In genomic region chr11:61578983-61579877, GRCm38 (mm10) we compare ENCODE assay signal across 8 mouse cellular contexts. TPM values are rescaled to one million over a fixed set of nuclear protein-coding genes. Genes with fewer than 3 reads are reported as not detected.
DNase-seq lines count a peak whose midpoint lies in the region; ATAC-seq and TF ChIP-seq lines count a peak whose summit lies in the region.

TSS of gene Epn2 (minus strand) at chr11:61579687.

- H3K36me3 ChIP-seq in E14TG2a.4 (ENCODE audit: insufficient read depth, low read length), result peaks cover 17% of the 10 kb centered on the region
- no peaks in the 10 kb centered on the region for H3K36me3 ChIP-seq in forebrain, embryonic 11.5 days (ENCODE audit: control insufficient read depth, insufficient read depth, low read length)
- no peaks in the 10 kb centered on the region for H3K36me3 ChIP-seq in heart, embryonic 15.5 days
- no peaks in the 10 kb centered on the region for H3K36me3 ChIP-seq in liver, embryonic 16.5 days (ENCODE audit: control insufficient read depth, insufficient read depth)
- H3K36me3 ChIP-seq in neural tube, embryonic 14.5 days (ENCODE audit: control insufficient read depth, insufficient read depth, low read length), result no peaks in the 10 kb centered on the region
- H3K36me3 ChIP-seq in testis, adult 2 months (ENCODE audit: control insufficient read depth, insufficient read depth, low read length), result no peaks in the 10 kb centered on the region

- H3K27me3 ChIP-seq in E14TG2a.4 (ENCODE audit: insufficient read depth, low read length), result no peaks in the 10 kb centered on the region
- no peaks in the 10 kb centered on the region for H3K27me3 ChIP-seq in forebrain, embryonic 11.5 days (ENCODE audit: control insufficient read depth, insufficient read depth, low read length)
- H3K27me3 ChIP-seq in heart, embryonic 15.5 days, result no peaks in the 10 kb centered on the region
- H3K27me3 ChIP-seq in liver, embryonic 16.5 days (ENCODE audit: control insufficient read depth, insufficient read depth, low read depth, low read length), result peaks cover 29% of the 10 kb centered on the region
- H3K27me3 ChIP-seq in neural tube, embryonic 14.5 days (ENCODE audit: control insufficient read depth, insufficient read depth, low read length), result no peaks in the 10 kb centered on the region
- no peaks in the 10 kb centered on the region for H3K27me3 ChIP-seq in testis, adult 2 months (ENCODE audit: control insufficient read depth, insufficient read depth, low read length)

- peak within 1 kb of the TSS; percentile 92 for H3K4me2 ChIP-seq in forebrain, embryonic 11.5 days (ENCODE audit: low read depth, low read length, severe bottlenecking)
- H3K4me2 ChIP-seq in heart, embryonic 15.5 days, result peak within 1 kb of the TSS; percentile 83
- H3K4me2 ChIP-seq in liver, embryonic 16.5 days (ENCODE audit: low read depth, low read length), result peak within 1 kb of the TSS; percentile 67
- peak within 1 kb of the TSS; percentile 80 for H3K4me2 ChIP-seq in neural tube, embryonic 14.5 days (ENCODE audit: low read depth, low read length)

- peak within 1 kb of the TSS; percentile 96 for H3K4me3 ChIP-seq in E14TG2a.4 (replicated peaks; ENCODE audit: low read length)
- peak within 1 kb of the TSS; percentile 77 for H3K4me3 ChIP-seq in brown adipose tissue, adult 24 weeks (ENCODE audit: insufficient read depth, low read depth, low read length)
- peak within 1 kb of the TSS; percentile 60 for H3K4me3 ChIP-seq in forebrain, embryonic 11.5 days (ENCODE audit: low read depth, low read length)
- H3K4me3 ChIP-seq in heart, embryonic 15.5 days, result peak within 1 kb of the TSS; percentile 65
- H3K4me3 ChIP-seq in liver, embryonic 16.5 days (ENCODE audit: low read depth, low read length), result peak within 1 kb of the TSS; percentile 61
- peak within 1 kb of the TSS; percentile 97 for H3K4me3 ChIP-seq in neural tube, embryonic 14.5 days (ENCODE audit: low read depth, low read length)
- H3K4me3 ChIP-seq in testis, adult 2 months (ENCODE audit: control insufficient read depth, low read depth, low read length), result peak within 1 kb of the TSS; percentile 96

- H3K9me3 ChIP-seq in E14TG2a.4 (ENCODE audit: low read length), result no peaks in the 10 kb centered on the region
- no peaks in the 10 kb centered on the region for H3K9me3 ChIP-seq in forebrain, embryonic 11.5 days (ENCODE audit: control insufficient read depth, low read length)
- H3K9me3 ChIP-seq in heart, embryonic 15.5 days (replicated peaks), result no peaks in the 10 kb centered on the region
- no peaks in the 10 kb centered on the region for H3K9me3 ChIP-seq in liver, embryonic 16.5 days (replicated peaks; ENCODE audit: control insufficient read depth, low read length)
- H3K9me3 ChIP-seq in neural tube, embryonic 14.5 days (ENCODE audit: control insufficient read depth, low read length), result no peaks in the 10 kb centered on the region

- no peak for TF ChIP-seq CTCF in E14TG2a.4 (conservative IDR thresholded peaks at IDR 0.05; ENCODE audit: low read length)
- 0 out of 2 replicates have a peak, but pooled peaks have one; percentile 12 for TF ChIP-seq CTCF in testis, adult 2 months (IDR thresholded peaks at IDR 0.05; ENCODE audit: control insufficient read depth, insufficient read depth, insufficient replicate concordance, low read depth, low read length)

- DNase-seq in forebrain, embryonic 11.5 days (ENCODE audit: low spot score), result peak; percentile 92
- DNase-seq in kidney, postnatal 36 days, result peak; percentile 74 to 87

- peaks cover 66% of the 10 kb centered on the region for H3K4me1 ChIP-seq in E14TG2a.4 (replicated peaks; ENCODE audit: low read depth, low read length)
- peaks cover 21% of the 10 kb centered on the region for H3K4me1 ChIP-seq in brown adipose tissue, adult 24 weeks (ENCODE audit: control insufficient read depth, insufficient read depth, insufficient read length, low read length)
- H3K4me1 ChIP-seq in forebrain, embryonic 11.5 days (replicated peaks; ENCODE audit: control insufficient read depth, insufficient read depth, low read length), result peaks cover 8% of the 10 kb centered on the region; the same call in 1 of the 2 replicates
- peaks cover 31% of the 10 kb centered on the region for H3K4me1 ChIP-seq in heart, embryonic 15.5 days (replicated peaks)
- H3K4me1 ChIP-seq in liver, embryonic 16.5 days (ENCODE audit: control insufficient read depth, low read depth, low read length), result peaks cover 4% of the 10 kb centered on the region; the same call in 1 of the 2 replicates
- peaks cover 10% of the 10 kb centered on the region for H3K4me1 ChIP-seq in neural tube, embryonic 14.5 days (ENCODE audit: control insufficient read depth, insufficient read depth, low read length)
- H3K4me1 ChIP-seq in testis, adult 2 months (ENCODE audit: control insufficient read depth, insufficient read depth, low read length), result peaks cover 2% of the 10 kb centered on the region; the same call in 1 of the 2 replicates

- H3K9ac ChIP-seq in forebrain, embryonic 11.5 days (ENCODE audit: low read length), result peak within 1 kb of the TSS; percentile 86
- H3K9ac ChIP-seq in heart, embryonic 15.5 days, result peak within 1 kb of the TSS; percentile 80
- H3K9ac ChIP-seq in liver, embryonic 16.5 days (ENCODE audit: low read depth, low read length), result peak within 1 kb of the TSS; percentile 55
- H3K9ac ChIP-seq in neural tube, embryonic 14.5 days (replicated peaks; ENCODE audit: low read depth, low read length), result peak within 1 kb of the TSS; percentile 90

- WGBS in forebrain, embryonic 11.5 days, result under 1% methylated on average over 82 of the region's 93 CpGs
- under 1% methylated on average over 84 of the region's 93 CpGs for WGBS in heart, embryonic 15.5 days
- under 1% methylated on average over 81 of the region's 93 CpGs for WGBS in liver, embryonic 16.5 days (ENCODE audit: insufficient replicate concordance)
- under 1% methylated on average over 82 of the region's 93 CpGs for WGBS in neural tube, embryonic 14.5 days

- peak within 1 kb of the TSS; percentile 82 for H3K27ac ChIP-seq in brown adipose tissue, adult 24 weeks (replicated peaks; ENCODE audit: low read depth, low read length)
- peak within 1 kb of the TSS; percentile 57 for H3K27ac ChIP-seq in forebrain, embryonic 11.5 days (ENCODE audit: low read depth, low read length)
- peak within 1 kb of the TSS; percentile 94 for H3K27ac ChIP-seq in heart, embryonic 15.5 days
- H3K27ac ChIP-seq in liver, embryonic 16.5 days (ENCODE audit: low read length), result 0 out of 2 replicates have a peak within 1 kb of the TSS, but pooled peaks have one; percentile 44
- H3K27ac ChIP-seq in neural tube, embryonic 14.5 days (ENCODE audit: low read depth, low read length), result peak within 1 kb of the TSS; percentile 85
- peak within 1 kb of the TSS; percentile 77 for H3K27ac ChIP-seq in testis, adult 2 months (ENCODE audit: control insufficient read depth, insufficient read depth, low read depth, low read length)

- peak; percentile 81 for TF ChIP-seq POLR2A in testis, adult 2 months (IDR thresholded peaks at IDR 0.05; ENCODE audit: control insufficient read depth, low read depth, low read length)

- ATAC-seq in forebrain, embryonic 11.5 days (replicated peaks; ENCODE audit: low FRiP score), result peak; percentile 94
- ATAC-seq in heart, embryonic 15.5 days (replicated peaks; ENCODE audit: insufficient number of reproducible peaks, insufficient read depth, low FRiP score, low read depth), result peak; percentile 95
- peak; percentile 90 for ATAC-seq in liver, embryonic 16.5 days (ENCODE audit: low read depth)
- ATAC-seq in neural tube, embryonic 14.5 days (ENCODE audit: low read depth), result peak; percentile 93

RNA-seq across cellular contexts. Expression of gene Epn2, which starts in this region (rescaled TPM):
- 20.2 and 29.1 TPM in 2 replicates for polyA plus RNA-seq in brown adipose tissue, adult 24 weeks (2012; ENCODE audit: insufficient read depth, insufficient read length, missing spikeins)
- polyA plus RNA-seq in forebrain, embryonic 11.5 days (2014; fragmentation: Nextera tagmentation; extraction: Ambion mirVana), result 31.2 and 34.1 TPM in 2 replicates
- 20.2 and 20.5 TPM in 2 replicates for polyA plus RNA-seq in heart, embryonic 15.5 days (2015; fragmentation: Nextera tagmentation; extraction: Ambion mirVana)
- 2.0 and 2.8 TPM in 2 replicates for polyA plus RNA-seq in liver, embryonic 16.5 days (2015; fragmentation: Nextera tagmentation; extraction: Ambion mirVana)
- 69.7 and 74.8 TPM in 2 replicates for polyA plus RNA-seq in neural tube, embryonic 14.5 days (2014; fragmentation: Nextera tagmentation; extraction: Ambion mirVana)
- 18.3 and 25.7 TPM in 2 replicates for polyA plus RNA-seq in testis, adult 2 months (2012; rRNA removed)

Comparison
In these comparisons a context has a peak if more than half of its experiments do, and no peak if none do; other contexts are left out.
1. Peak in every context shown above with its lines: DNase-seq, ATAC-seq, H3K4me3 ChIP-seq and H3K27ac ChIP-seq.
2. H3K27ac ChIP-seq: peak in every context shown above with its lines; median percentile 94 in heart, embryonic 15.5 days; 85 in neural tube, embryonic 14.5 days; 82 in brown adipose tissue, adult 24 weeks; 77 in testis, adult 2 months; 57 in forebrain, embryonic 11.5 days; 44 in liver, embryonic 16.5 days.